Mouse (Mus musculus): ENCODE measurements at regions not wholly inside any gene's neighbourhood (a gene's known extent, or its start where the extent isn't known, plus 50 kb on each side); places are given as distances from the start of the nearest gene placed in this dataset.

- 70% methylated on average over 2 of the region's 2 CpGs for WGBS
- TF ChIP-seq CTCF (IDR thresholded peaks at IDR 0.05; ENCODE audit: low read depth, low read length): no peak
- Histone ChIP-seq H3K4me3 (ENCODE audit: insufficient read depth, low read depth, low read length) (no peak overlapping the region), H3K27ac (replicated peaks; ENCODE audit: insufficient read depth, low read depth, low read length) (no peak overlapping the region), H3K27me3 (ENCODE audit: control insufficient read depth, insufficient read depth, low read length) (no peaks in the 10 kb centered on the region), H3K79me2 (ENCODE audit: control insufficient read depth, insufficient read depth, low read length) (no peaks in the 10 kb centered on the region), H3K4me1 (ENCODE audit: control insufficient read depth, insufficient read depth, low read length) (no peaks in the 10 kb centered on the region), H3K36me3 (ENCODE audit: control insufficient read depth, insufficient read depth, low read length) (no peaks in the 10 kb centered on the region), H3K9ac (ENCODE audit: low read depth, low read length) (no peak overlapping the region)
- DNase-seq (ENCODE audit: extremely low read depth, low read depth, low spot score): no peak
Observed at GRCm38 (mm10) chr1:163190841-163191240, 105.4 kb upstream of the Mroh9 start.

- Histone ChIP-seq H3K27ac (replicated peaks; ENCODE audit: insufficient read depth, low read depth, low read length) (no peak overlapping the region), H3K9ac (ENCODE audit: low read depth, low read length) (no peak overlapping the region), H3K36me3 (ENCODE audit: control insufficient read depth, insufficient read depth, low read length) (no peaks in the 10 kb centered on the region), H3K27me3 (ENCODE audit: control insufficient read depth, insufficient read depth, low read length) (no peaks in the 10 kb centered on the region), H3K79me2 (ENCODE audit: control insufficient read depth, insufficient read depth, low read length) (no peaks in the 10 kb centered on the region), H3K4me1 (ENCODE audit: control insufficient read depth, insufficient read depth, low read length) (no peaks in the 10 kb centered on the region), H3K4me3 (ENCODE audit: insufficient read depth, low read depth, low read length) (no peak overlapping the region)
- 75% methylated on average over 2 of the region's 2 CpGs for WGBS
- no peak for DNase-seq (ENCODE audit: extremely low read depth, low read depth, low spot score)
- no peak for TF ChIP-seq CTCF (IDR thresholded peaks at IDR 0.05; ENCODE audit: low read depth, low read length)
- TF ChIP-seq POLR2A (IDR thresholded peaks at IDR 0.05; ENCODE audit: extremely low read depth, insufficient read depth, low read length): no peak
Observed at GRCm38 (mm10) chr1:163181851-163182250, 96.4 kb upstream of the Mroh9 start.

- WGBS: 50% methylated on average over 3 of the region's 3 CpGs
- TF ChIP-seq POLR2A (IDR thresholded peaks at IDR 0.05; ENCODE audit: extremely low read depth, insufficient read depth, low read length): no peak
- TF ChIP-seq CTCF (IDR thresholded peaks at IDR 0.05; ENCODE audit: low read depth, low read length): no peak
- Histone ChIP-seq H3K27me3 (ENCODE audit: control insufficient read depth, insufficient read depth, low read length) (no peaks in the 10 kb centered on the region), H3K9ac (ENCODE audit: low read depth, low read length) (no peak overlapping the region), H3K36me3 (ENCODE audit: control insufficient read depth, insufficient read depth, low read length) (no peaks in the 10 kb centered on the region), H3K27ac (replicated peaks; ENCODE audit: insufficient read depth, low read depth, low read length) (no peak overlapping the region), H3K4me3 (ENCODE audit: insufficient read depth, low read depth, low read length) (no peak overlapping the region), H3K79me2 (ENCODE audit: control insufficient read depth, insufficient read depth, low read length) (no peaks in the 10 kb centered on the region), H3K4me1 (ENCODE audit: control insufficient read depth, insufficient read depth, low read length) (0 out of 2 replicates have a peak, but pooled peaks cover 8% of the 10 kb centered on the region)
- no peak for DNase-seq (ENCODE audit: extremely low read depth, low read depth, low spot score)
Observed at GRCm38 (mm10) chr1:163177011-163177410, 91.5 kb upstream of the Mroh9 start.

DNA sequence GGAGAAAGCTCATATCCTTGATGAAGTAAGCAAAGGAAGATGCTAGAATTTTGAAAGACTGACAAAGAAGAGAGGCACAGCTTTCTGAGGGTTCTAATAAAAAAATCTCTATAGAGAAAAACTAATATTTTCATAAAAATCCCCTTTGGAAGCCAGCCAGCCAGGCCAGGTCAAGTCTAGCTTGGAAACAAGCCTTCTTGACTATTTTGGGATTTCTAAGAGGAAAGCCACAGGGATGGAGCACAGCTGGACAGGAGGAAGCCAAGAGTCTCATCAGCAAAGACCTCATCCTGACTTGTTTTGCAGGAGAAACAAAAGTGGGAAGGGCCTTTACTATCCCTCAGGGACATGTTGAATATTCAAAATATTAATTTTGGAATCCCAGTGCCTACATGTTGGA is 81.6 kb upstream of the Mroh9 start:
- DNase-seq (ENCODE audit: extremely low read depth, low read depth, low spot score): no peak
- no peaks in the 10 kb centered on the region for H3K79me2 ChIP-seq (ENCODE audit: control insufficient read depth, insufficient read depth, low read length)
- TF ChIP-seq CTCF (IDR thresholded peaks at IDR 0.05; ENCODE audit: low read depth, low read length) (no peak), POLR2A (IDR thresholded peaks at IDR 0.05; ENCODE audit: extremely low read depth, insufficient read depth, low read length) (no peak)
- no peaks in the 10 kb centered on the region for H3K27me3 ChIP-seq (ENCODE audit: control insufficient read depth, insufficient read depth, low read length)
- no peak overlapping the region for H3K27ac ChIP-seq (replicated peaks; ENCODE audit: insufficient read depth, low read depth, low read length)
- no peak overlapping the region for H3K9ac ChIP-seq (ENCODE audit: low read depth, low read length)
- H3K36me3 ChIP-seq (ENCODE audit: control insufficient read depth, insufficient read depth, low read length): no peaks in the 10 kb centered on the region
- H3K4me3 ChIP-seq (ENCODE audit: insufficient read depth, low read depth, low read length): no peak overlapping the region
- H3K4me1 ChIP-seq (ENCODE audit: control insufficient read depth, insufficient read depth, low read length): no peaks in the 10 kb centered on the region; the same call in 1 of the 2 replicates

DNA sequence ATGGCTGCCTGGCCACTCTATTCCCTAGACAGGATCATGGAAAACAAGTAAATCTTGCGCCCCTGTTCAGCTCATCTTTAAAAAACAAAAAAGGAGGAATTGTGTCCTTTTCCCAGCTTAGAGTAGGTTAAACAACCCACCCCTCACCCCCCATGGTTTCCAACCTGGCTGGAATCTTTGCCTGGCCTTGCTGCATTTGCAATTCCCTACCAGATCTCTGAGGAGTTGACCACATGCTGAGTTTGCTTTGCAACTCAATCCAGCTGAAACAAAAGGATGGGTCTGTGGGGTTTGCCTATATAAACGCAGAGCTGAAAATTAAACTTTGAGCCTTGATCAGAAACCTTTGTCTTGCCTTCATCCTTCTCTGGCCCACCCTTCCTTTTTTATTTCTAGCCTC is 78.2 kb upstream of the Mroh9 start:
- DNase-seq (ENCODE audit: extremely low read depth, low read depth, low spot score): no peak
- 43% methylated on average over 2 of the region's 2 CpGs for WGBS
- H3K79me2 ChIP-seq (ENCODE audit: control insufficient read depth, insufficient read depth, low read length): no peaks in the 10 kb centered on the region
- no peak overlapping the region for H3K4me3 ChIP-seq (ENCODE audit: insufficient read depth, low read depth, low read length)
- no peaks in the 10 kb centered on the region; the same call in 1 of the 2 replicates for H3K4me1 ChIP-seq (ENCODE audit: control insufficient read depth, insufficient read depth, low read length)
- no peaks in the 10 kb centered on the region for H3K36me3 ChIP-seq (ENCODE audit: control insufficient read depth, insufficient read depth, low read length)
- H3K27ac ChIP-seq (replicated peaks; ENCODE audit: insufficient read depth, low read depth, low read length): no peak overlapping the region
- H3K27me3 ChIP-seq (ENCODE audit: control insufficient read depth, insufficient read depth, low read length): no peaks in the 10 kb centered on the region
- TF ChIP-seq POLR2A (IDR thresholded peaks at IDR 0.05; ENCODE audit: extremely low read depth, insufficient read depth, low read length) (no peak), CTCF (IDR thresholded peaks at IDR 0.05; ENCODE audit: low read depth, low read length) (no peak)
- no peak overlapping the region for H3K9ac ChIP-seq (ENCODE audit: low read depth, low read length)

DNA sequence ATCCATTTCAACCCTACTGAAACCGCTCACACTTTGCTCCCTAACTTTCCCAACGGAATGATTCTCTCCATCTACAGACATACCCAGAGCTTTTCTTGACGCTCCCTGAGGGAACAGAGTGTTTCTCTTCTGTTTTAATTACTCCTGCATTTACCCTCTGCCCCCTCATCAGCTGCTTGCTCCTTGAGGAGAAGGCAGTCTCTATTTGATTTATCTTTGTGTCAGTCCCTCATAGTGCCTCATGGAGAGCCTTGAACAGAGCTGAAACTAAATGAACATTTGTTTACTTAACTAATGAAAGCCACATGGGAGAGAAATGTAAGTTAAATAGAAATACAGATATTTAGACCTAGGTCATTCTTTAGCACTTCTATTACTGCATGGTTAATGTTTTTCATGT is 74.4 kb upstream of the Mroh9 start:
- DNase-seq (ENCODE audit: extremely low read depth, low read depth, low spot score): no peak
- Histone ChIP-seq H3K9ac (ENCODE audit: low read depth, low read length) (no peak overlapping the region), H3K79me2 (ENCODE audit: control insufficient read depth, insufficient read depth, low read length) (no peaks in the 10 kb centered on the region), H3K36me3 (ENCODE audit: control insufficient read depth, insufficient read depth, low read length) (no peaks in the 10 kb centered on the region), H3K27me3 (ENCODE audit: control insufficient read depth, insufficient read depth, low read length) (no peaks in the 10 kb centered on the region), H3K4me1 (ENCODE audit: control insufficient read depth, insufficient read depth, low read length) (no peaks in the 10 kb centered on the region), H3K4me3 (ENCODE audit: insufficient read depth, low read depth, low read length) (no peak overlapping the region), H3K27ac (replicated peaks; ENCODE audit: insufficient read depth, low read depth, low read length) (no peak overlapping the region)
- WGBS: 70% methylated on average over 3 of the region's 3 CpGs
- no peak for TF ChIP-seq CTCF (IDR thresholded peaks at IDR 0.05; ENCODE audit: low read depth, low read length)
- no peak for TF ChIP-seq POLR2A (IDR thresholded peaks at IDR 0.05; ENCODE audit: extremely low read depth, insufficient read depth, low read length)

Measured in liver, adult 2 months (tissue).